Mouse (Mus musculus): ENCODE measurements around the gene Cfap70. TPM values are rescaled to one million over a fixed set of nuclear protein-coding genes. Genes with fewer than 3 reads are reported as not detected.

Cfap70 gene
- total RNA-seq, 2 experiments from 2014 or later, result 0.21 to 0.64 TPM

- DNase-seq (ENCODE audit: low spot score in 2 of 2), result no peak
Observed at GRCm38 (mm10) chr14:20347441-20347990, 104.5 kb downstream of the Cfap70 start.

- DNase-seq (ENCODE audit: low spot score in 2 of 2), result no peak
Observed at GRCm38 (mm10) chr14:20345885-20346284, 106.1 kb downstream of the Cfap70 start.

Other genes starting within 250 kb of the Cfap70 start
- not detected for gene Kcnk16, start 183.0 kb downstream of the Cfap70 start, total RNA-seq (2021)
- gene Nudt13, start 157.5 kb downstream of the Cfap70 start, total RNA-seq (2021), result 10 to 100 TPM; 17.1 to 21.1 TPM
- 10 to 100 TPM; 26.8 to 34.3 TPM for gene Ecd, start 104.1 kb downstream of the Cfap70 start, total RNA-seq (2021)
- 10 to 100 TPM; 28.7 to 31.7 TPM for gene Fam149b, start 104.1 kb downstream of the Cfap70 start, total RNA-seq (2021)
- 10 to 100 TPM; 27.5 to 29.9 TPM for gene Dnajc9, start 63.3 kb downstream of the Cfap70 start, total RNA-seq (2021)
- gene Mrps16, start 58.6 kb downstream of the Cfap70 start, total RNA-seq (2021), result 10 to 100 TPM; 51.8 to 54.7 TPM
- gene Anxa7, start 27.9 kb upstream of the Cfap70 start, total RNA-seq (2021), result 10 to 100 TPM; 43.1 to 52.3 TPM
- gene Mss51, start 44.7 kb upstream of the Cfap70 start, total RNA-seq (2021), result 1 to 10 TPM; 2.6 to 5.7 TPM
- 100 to 1,000 TPM; 116 to 125 TPM for gene Ppp3cb, start 94.3 kb upstream of the Cfap70 start, total RNA-seq (2021)
- 10 to 100 TPM; 12.6 to 14.3 TPM for gene Usp54, start 188.8 kb upstream of the Cfap70 start, total RNA-seq (2021)
- gene Myoz1, start 204.3 kb upstream of the Cfap70 start, total RNA-seq (2021), result 1,000 to 10,000 TPM; 1,287 to 1,360 TPM
- 100 to 1,000 TPM; 274 to 291 TPM for gene Synpo2l, start 216.1 kb upstream of the Cfap70 start, total RNA-seq (2021)
- 10 to 100 TPM; 95.4 to 97.9 TPM for gene Sec24c, start 222.1 kb upstream of the Cfap70 start, total RNA-seq (2021)
- gene Fut11, start 242.7 kb upstream of the Cfap70 start, total RNA-seq (2021), result 10 to 100 TPM; 16.0 to 16.4 TPM